Mouse (Mus musculus) fat pad, adult 2 months (tissue): ENCODE results near the gene Cacna1g.

Experiments
- DNase-seq: peaks from one replicate; pipeline ENCODE4 v3.0.0-alpha.2; 2011; ENCODE audit warnings: low read depth, low spot score; ENCODE audit errors: extremely low read depth

Cacna1g gene

GRCm38 (mm10) chr11:94362101-94362500 is 111.9 kb downstream of the Cacna1g start:
- no peak for DNase-seq

DNA sequence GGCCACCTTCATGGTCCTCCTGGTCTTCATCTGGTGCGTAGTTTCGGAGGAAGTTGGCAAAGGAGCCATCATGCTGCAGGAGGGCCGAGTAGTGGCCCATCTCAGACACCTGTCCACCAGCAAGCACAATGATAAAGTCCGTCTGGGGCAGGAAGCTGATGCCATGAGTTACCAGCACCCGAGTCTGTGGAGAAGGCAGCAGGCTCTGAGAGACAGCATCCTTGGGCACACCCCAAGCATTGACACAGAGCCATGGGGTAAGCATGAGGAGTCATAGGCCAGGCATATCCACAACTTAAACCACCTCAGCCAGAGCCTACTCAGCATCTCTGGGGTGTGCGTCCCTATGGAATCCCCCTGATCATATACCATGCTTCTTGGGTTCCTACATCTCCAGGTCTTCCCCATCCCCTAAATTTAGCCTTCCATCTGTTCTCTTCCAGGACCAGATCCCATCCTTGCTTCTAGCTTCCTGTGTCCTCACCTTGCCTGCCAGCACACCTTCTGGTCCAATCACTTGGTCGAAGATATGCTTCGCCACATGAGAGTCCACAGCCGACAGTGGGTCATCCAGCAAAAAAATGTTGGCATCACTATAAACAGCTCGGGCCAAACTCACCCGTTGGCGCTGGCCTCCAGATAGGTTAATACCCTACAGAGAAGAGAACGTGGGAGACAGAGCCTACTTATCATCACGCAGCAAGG is 112.7 kb downstream of the Cacna1g start:
- no peak for DNase-seq

- DNase-seq = no peak
These were observed 114.8 kb downstream of the Cacna1g start for GRCm38 (mm10) chr11:94359168-94359567.
